Mouse (Mus musculus) megakaryocyte, adult 5-6 weeks (primary cell): ENCODE measurements around the gene Rabgap1l. TPM values are rescaled to one million over a fixed set of nuclear protein-coding genes. Genes with fewer than 3 reads are reported as not detected.

Experiments used
- ATAC-seq: 2 replicates; pipeline ENCODE4 v1.8.0; 2016; ENCODE audit warnings: mild to moderate bottlenecking, inconsistent platforms; ENCODE audit not compliant: poor library complexity, severe bottlenecking
- total RNA-seq, 2 experiments: library from RNA; stranded (forward) in 1 of 2; stranded (reverse) in 1 of 2; fragments of 153-499, 151-499 nt in 1 of 2; fragments of 221-1000, 200-1000 nt in 1 of 2; gene quantifications; 2 replicates each; pipeline versions ENCODE4 v1.2.3 to v1.2.4; 2015 to 2017

The Rabgap1l gene
- total RNA-seq, 2 experiments from 2014 or later: 60.8 to 99.5 TPM

DNA sequence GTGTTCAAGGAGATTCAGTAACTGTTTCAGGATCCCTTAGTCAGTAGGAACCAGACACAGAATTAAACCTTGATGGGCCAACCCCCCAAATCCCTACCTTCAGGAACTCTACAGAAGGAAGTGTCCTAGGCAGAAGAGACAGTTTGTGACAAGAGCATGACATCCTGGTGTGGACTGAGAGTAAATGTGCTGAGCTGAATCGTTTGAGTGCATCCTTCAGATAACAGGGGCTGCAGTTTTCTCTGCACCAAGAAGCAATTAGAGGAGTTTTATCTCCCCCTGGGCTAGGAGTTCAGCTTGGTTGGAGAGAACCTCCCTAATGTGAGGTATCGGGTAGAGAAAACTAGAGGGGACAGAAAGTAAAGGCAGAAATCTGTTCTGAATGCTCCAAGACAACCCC lies 462.8 kb downstream of the Rabgap1l start:
- ATAC-seq: peak; percentile 43

GRCm38 (mm10) chr1:160329788-160330187 lies 463.2 kb downstream of the Rabgap1l start:
- ATAC-seq: peak; percentile 51

GRCm38 (mm10) chr1:160327531-160327930 lies 465.5 kb downstream of the Rabgap1l start:
- no peak for ATAC-seq

DNA sequence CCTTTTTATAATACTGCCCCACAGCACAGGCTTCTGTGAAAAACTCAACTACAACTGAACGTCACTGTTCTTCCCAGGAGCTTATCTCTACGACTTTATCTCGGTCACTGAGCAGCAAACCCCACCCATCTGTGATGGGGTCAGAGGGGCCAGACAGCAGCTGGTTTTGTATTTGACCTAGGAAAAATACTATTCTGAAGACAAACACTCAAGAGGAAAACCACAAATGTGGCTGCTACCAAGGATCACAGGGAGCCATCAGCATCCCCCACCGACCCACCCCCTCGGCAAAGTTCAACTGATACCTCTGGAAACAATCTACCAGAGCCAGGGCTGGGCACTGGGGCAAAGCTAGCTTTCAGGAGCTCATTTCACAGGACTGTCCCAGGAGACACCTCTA lies 467.5 kb downstream of the Rabgap1l start:
- 0 out of 2 replicates have a peak, but pooled peaks have one; percentile 16 for ATAC-seq

GRCm38 (mm10) chr1:160320690-160321089 lies 472.3 kb downstream of the Rabgap1l start:
- peak; percentile 68 for ATAC-seq

DNA sequence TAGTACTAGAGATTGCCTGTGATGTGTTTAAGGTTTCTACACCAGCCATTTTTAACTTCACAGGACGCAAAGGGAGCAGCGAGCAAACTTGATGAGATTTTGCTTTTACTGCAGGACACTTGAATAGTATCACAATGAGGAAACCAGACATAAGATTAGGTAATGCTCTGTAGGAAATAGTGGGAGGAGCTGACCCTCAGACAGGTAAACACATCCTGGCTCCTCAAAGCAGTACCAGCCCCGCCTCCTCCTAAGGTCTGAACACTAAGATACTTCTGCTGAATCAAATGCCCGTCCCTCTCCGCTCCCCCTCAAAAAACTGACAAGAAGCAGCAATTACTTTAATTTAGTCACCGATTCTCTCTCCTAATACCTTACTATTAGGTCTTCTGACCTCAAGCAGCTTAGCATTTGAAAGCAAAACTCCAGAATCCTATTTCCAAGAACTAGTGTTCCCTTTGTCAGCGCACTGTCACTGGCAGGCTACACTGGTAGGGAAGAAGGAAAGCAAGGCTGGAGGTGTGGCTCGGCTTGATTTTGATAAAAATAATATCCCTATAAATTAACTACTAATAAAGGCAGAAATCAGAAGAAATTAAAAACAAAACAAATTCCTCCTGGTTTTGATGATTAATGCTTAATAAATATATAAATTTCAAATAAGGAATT lies 474.8 kb downstream of the Rabgap1l start:
- peak; percentile 27; the same call in 1 of the 2 replicates for ATAC-seq

DNA sequence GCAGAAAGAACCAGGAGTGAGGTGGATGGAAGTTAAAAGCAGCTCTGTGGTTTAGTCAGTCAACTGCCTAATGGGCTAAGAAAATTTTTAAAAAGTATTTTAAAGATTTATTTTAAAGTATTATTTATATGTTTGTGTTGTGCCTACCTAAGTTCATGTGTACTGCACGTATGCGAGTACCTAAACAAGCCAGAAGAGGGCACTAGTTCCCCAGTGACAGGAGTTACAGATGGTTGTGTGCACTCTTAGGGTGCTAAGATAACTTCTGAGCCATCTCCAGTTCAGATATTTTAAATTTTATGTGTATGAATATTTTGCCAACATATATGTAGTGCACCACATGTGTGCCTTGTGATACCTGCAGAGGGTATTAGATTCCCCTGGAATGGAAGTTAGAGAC lies 476.8 kb downstream of the Rabgap1l start:
- no peak; the same call in 1 of the 2 replicates for ATAC-seq

- ATAC-seq: no peak
Observed at GRCm38 (mm10) chr1:160312658-160313057, 480.4 kb downstream of the Rabgap1l start.

DNA sequence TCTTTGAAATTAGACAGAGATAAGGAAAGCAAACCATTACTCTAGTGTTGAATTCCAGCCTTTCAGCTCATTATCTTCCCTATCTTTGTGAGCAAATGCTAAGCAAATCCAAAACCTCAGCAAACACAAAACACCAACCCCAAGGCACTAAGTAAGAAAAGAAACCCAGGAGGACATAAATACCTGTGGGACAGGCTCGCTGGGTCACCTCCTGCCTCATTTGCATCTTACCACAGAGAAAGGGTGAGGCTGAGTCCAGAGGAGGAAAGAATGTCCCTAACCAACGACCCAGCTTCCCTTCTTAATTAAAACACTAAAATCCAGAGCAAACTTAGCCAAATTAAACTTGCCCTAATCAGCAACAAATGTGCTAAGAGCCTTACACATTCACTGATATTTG lies 481.1 kb downstream of the Rabgap1l start:
- no peak for ATAC-seq

DNA sequence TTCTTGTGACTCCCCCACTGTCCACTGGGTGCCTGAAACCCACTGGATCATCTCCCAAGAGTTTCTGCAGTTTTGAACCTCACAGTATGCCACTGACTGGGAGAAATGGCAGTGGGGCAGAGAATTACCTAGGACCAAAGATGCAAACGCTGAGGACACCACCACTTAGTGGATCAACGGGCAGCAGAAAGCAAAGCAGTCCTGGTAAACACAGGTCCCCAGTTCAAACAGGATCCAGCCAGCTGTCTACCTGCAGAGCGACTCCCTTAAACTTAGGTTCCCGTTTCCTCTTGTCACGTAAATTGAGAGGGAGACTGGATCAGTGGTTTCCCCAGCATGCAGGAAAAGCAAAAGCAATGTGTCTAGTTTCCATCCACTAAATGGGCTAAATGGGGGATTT lies 483.1 kb downstream of the Rabgap1l start:
- no peak for ATAC-seq

- ATAC-seq: peak; percentile 83
Observed at GRCm38 (mm10) chr1:160308996-160309395, 484.0 kb downstream of the Rabgap1l start.

GRCm38 (mm10) chr1:160308498-160308897 lies 484.5 kb downstream of the Rabgap1l start:
- ATAC-seq: no peak

DNA sequence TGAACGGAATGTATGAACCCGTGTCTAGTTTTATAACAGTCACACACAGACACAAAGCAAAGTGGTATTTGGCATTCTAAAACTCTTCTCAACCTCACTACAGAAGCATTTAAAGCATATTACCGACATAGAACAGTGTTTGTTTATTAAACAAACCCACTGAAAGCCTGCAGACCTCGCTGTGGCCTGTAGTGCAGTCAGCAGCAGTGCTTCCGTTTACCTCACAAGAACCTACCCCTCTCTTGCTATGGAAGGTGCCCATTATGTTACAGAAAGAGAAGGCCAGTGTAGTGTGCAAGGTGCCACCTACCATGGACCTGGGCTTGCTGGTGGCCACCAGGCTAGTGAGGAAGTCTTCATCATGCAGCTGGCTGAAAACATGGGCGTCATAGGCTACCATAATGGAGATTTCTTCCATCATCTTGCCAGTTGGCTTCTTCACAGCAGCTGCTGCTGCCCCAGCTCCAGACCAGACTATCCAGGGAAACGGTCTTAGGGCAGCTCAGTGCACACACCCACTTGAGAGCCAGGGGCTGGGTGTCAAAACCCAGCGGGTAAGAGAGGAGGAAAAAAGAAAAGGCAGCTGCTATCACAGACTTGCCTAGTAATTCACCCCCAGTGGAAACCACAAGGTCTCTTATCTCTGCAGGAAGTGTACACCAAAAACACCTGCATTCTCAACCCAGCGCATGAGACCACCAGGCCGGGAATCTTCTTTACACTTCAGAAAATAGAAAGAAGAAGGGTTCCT lies 486.0 kb downstream of the Rabgap1l start:
- peak; percentile 56 for ATAC-seq

- no peak; the same call in 1 of the 2 replicates for ATAC-seq
Observed at GRCm38 (mm10) chr1:160306336-160306735, 486.7 kb downstream of the Rabgap1l start.

GRCm38 (mm10) chr1:160305826-160306225 lies 487.2 kb downstream of the Rabgap1l start:
- ATAC-seq: no peak

DNA sequence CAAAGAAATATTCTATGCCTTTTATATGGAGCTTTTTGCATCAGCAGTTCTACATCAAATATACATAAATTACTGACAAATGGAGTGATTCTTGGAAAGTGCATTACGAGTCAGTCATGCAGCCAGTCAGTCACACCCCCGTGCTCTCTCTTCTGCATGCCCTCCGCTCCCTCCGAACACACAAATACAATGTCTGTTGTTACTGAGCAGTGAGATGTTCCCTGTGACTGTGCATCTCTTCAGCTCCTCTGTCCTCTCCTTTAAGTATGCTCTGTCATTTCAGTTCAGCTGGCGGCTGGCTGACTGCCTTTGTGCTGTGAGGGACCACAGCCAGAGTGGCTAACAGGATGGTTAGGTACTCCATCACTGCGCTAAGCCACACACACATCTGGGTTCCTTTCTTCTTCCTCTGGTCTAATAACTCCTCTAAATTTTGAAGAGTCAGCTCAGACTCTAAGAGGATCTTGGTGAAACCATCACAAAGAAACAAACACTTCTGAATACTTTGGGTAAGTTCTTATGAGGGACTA lies 488.0 kb downstream of the Rabgap1l start:
- ATAC-seq: no peak

GRCm38 (mm10) chr1:160302268-160302667 lies 490.7 kb downstream of the Rabgap1l start:
- ATAC-seq: 0 out of 2 replicates have a peak, but pooled peaks have one; percentile 10

DNA sequence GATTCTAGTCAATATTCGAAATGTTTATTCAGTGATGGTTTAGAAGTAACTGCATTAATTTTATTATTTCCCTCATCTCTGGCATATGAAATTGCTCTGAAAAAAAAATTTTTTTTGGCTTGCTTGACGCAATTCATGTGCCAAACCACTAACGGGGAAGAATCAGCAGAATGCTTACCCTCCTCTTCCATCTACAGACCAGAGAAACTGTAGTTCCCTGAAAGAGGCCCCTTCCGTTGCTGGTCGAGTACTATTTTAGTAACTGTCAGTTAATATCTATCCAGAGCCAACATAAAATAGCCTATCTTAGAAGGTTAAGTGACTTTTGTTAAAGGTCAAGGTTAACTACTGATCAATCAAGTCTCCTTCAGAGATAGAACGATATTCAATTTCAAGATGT lies 491.9 kb downstream of the Rabgap1l start:
- no peak; the same call in 1 of the 2 replicates for ATAC-seq

DNA sequence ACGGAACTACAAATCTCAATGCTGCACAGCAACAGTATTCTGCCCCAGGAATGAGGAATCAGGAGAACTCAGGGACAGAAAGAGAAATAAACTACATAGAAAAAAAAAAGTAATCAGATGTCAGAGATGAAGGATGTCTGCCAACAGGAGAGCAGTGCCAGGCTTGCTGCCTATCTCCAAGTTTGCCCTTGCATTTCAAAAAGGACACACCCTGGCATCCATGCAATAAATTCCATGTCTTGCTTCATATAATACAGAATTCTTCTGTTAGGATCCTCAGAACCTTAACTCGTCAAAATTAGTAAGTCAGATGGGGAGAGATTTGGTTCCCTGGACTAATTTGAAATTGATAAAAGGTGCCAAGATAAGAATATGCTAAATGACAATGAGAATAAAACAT lies 492.3 kb downstream of the Rabgap1l start:
- ATAC-seq: no peak

GRCm38 (mm10) chr1:160299979-160300378 lies 493.0 kb downstream of the Rabgap1l start:
- ATAC-seq: peak; percentile 19

GRCm38 (mm10) chr1:160298893-160299292 lies 494.1 kb downstream of the Rabgap1l start:
- ATAC-seq: peak; percentile 6; the same call in 1 of the 2 replicates

DNA sequence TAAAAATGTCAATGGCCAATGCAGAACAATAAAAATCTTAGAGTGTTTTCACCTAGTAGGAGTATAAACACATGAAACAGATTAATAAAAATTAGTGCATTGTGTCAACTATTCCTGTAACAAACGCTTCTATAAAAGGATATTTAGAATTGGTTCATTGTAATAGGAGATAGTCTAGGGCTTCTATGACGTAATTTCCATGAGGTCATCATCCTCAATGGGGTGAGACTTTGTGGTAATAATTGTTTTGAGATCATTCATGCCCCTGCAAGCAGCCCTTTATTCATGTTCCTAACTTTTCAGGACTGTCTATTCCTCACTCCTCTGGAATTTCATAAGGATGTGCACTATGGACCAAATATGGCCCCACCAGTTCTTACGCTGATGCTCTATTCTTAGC lies 495.3 kb downstream of the Rabgap1l start:
- ATAC-seq: no peak
